Mouse (Mus musculus): ENCODE results near the gene Arhgef39. TPM values are rescaled to one million over a fixed set of nuclear protein-coding genes. Genes with fewer than 3 reads are reported as not detected.

Gene Arhgef39
- polyA plus RNA-seq, 1 experiment from 2014 or later: 61.1 TPM

DNA sequence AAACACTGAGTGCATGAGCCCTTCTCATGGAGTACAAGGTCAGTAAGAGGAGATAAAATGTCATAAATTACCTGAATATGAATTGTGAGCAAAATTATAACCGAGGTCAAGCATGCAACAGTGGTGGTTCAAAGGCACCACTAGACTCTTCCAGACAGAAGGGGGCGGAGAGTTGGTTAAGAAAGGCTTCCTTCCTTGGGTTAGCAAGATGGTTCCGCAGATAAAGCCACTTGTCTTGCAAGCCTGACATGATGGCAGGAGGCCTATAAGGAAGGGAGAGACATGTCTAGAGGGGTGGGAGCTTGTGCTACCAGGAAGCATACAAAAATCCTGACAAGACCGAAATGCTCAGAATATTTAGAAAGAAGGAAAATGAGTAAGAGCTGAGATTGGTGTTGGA, 4.8 kb upstream of the Arhgef39 start:
- Histone ChIP-seq H3K27me3 (ENCODE audit: control insufficient read depth, insufficient read depth, low read length) (peaks cover 3% of the 10 kb centered on the region), H3K9me3 (ENCODE audit: control insufficient read depth, low read length) (no peaks in the 10 kb centered on the region)
- ATAC-seq (replicated peaks; ENCODE audit: low FRiP score): no peak

DNA sequence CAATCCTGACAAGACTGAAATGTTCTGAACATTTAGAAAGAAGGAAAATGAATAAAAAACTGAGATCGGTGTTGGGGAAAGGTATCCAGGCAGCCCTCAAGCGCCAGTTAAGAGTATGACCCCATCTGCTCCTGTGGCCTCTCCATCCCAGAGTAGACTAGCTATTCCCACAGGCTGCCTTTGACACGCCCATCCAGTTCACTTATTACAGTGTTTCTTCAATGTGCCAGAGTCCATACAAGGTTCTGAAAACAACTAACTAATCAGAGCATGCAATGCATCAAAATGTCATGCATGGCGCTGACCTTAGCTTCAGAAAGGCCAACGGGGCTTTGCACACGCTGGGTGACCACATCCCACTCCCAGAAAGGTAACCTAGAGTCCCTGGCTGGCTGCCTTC, 4.0 kb upstream of the Arhgef39 start:
- H3K27ac ChIP-seq (ENCODE audit: low read depth, low read length): no peak overlapping the region
- peaks cover 6% of the 10 kb centered on the region; the same call in 1 of the 2 replicates for H3K4me1 ChIP-seq (replicated peaks; ENCODE audit: control insufficient read depth, insufficient read depth, low read length)
- peaks cover 3% of the 10 kb centered on the region for H3K27me3 ChIP-seq (ENCODE audit: control insufficient read depth, insufficient read depth, low read length)
- WGBS: 84% methylated on average over 6 of the region's 6 CpGs
- no peak overlapping the region for H3K4me2 ChIP-seq (ENCODE audit: low read depth, low read length, severe bottlenecking)
- DNase-seq (ENCODE audit: low spot score) (no peak), ATAC-seq (replicated peaks; ENCODE audit: low FRiP score) (no peak)
- H3K9me3 ChIP-seq (ENCODE audit: control insufficient read depth, low read length): no peaks in the 10 kb centered on the region
- no peak overlapping the region for H3K4me3 ChIP-seq (ENCODE audit: low read depth, low read length)
- H3K9ac ChIP-seq (ENCODE audit: low read length): no peak overlapping the region
- no peaks in the 10 kb centered on the region for H3K36me3 ChIP-seq (ENCODE audit: control insufficient read depth, insufficient read depth, low read length)

More for the DNA sequence above, 4.8 kb upstream of the Arhgef39 start:
- H3K27ac ChIP-seq (ENCODE audit: low read depth, low read length): no peak overlapping the region
- 86% methylated on average over 4 of the region's 4 CpGs for WGBS
- no peak overlapping the region for H3K4me2 ChIP-seq (ENCODE audit: low read depth, low read length, severe bottlenecking)
- no peak overlapping the region for H3K9ac ChIP-seq (ENCODE audit: low read length)
- H3K36me3 ChIP-seq (ENCODE audit: control insufficient read depth, insufficient read depth, low read length): no peaks in the 10 kb centered on the region
- DNase-seq (ENCODE audit: low spot score): no peak
- peaks cover 9% of the 10 kb centered on the region; the same call in 1 of the 2 replicates for H3K4me1 ChIP-seq (replicated peaks; ENCODE audit: control insufficient read depth, insufficient read depth, low read length)
- H3K4me3 ChIP-seq (ENCODE audit: low read depth, low read length): no peak overlapping the region

DNA sequence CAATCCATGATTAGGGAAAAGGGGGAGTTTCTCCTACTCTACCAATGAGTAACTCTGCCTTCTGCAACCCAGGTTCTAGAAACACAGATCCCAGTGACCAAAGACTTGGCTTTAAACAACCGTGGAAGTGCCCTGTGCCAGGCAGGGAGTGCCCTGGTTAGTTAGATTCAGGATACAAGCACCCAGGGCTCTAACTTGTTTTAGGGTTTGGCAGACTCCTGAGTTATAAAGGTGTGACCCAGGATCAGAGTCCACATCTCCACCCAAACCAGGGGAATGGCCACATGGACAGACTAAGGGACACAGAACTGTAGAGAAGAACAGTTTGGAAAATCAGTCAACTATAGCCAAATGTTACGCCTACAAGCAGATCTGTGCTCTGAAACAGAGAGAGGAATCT, 3.5 kb upstream of the Arhgef39 start:
- DNase-seq (ENCODE audit: low spot score) (no peak), ATAC-seq (replicated peaks; ENCODE audit: low FRiP score) (no peak)
- Histone ChIP-seq H3K4me1 (replicated peaks; ENCODE audit: control insufficient read depth, insufficient read depth, low read length) (peaks cover 8% of the 10 kb centered on the region; the same call in 1 of the 2 replicates), H3K9me3 (ENCODE audit: control insufficient read depth, low read length) (no peaks in the 10 kb centered on the region), H3K4me2 (ENCODE audit: low read depth, low read length, severe bottlenecking) (no peak overlapping the region), H3K27me3 (ENCODE audit: control insufficient read depth, insufficient read depth, low read length) (peaks cover 3% of the 10 kb centered on the region), H3K4me3 (ENCODE audit: low read depth, low read length) (no peak overlapping the region), H3K27ac (ENCODE audit: low read depth, low read length) (no peak overlapping the region), H3K36me3 (ENCODE audit: control insufficient read depth, insufficient read depth, low read length) (no peaks in the 10 kb centered on the region), H3K9ac (ENCODE audit: low read length) (no peak overlapping the region)
- WGBS: 79% methylated on average over 2 of the region's 2 CpGs

DNA sequence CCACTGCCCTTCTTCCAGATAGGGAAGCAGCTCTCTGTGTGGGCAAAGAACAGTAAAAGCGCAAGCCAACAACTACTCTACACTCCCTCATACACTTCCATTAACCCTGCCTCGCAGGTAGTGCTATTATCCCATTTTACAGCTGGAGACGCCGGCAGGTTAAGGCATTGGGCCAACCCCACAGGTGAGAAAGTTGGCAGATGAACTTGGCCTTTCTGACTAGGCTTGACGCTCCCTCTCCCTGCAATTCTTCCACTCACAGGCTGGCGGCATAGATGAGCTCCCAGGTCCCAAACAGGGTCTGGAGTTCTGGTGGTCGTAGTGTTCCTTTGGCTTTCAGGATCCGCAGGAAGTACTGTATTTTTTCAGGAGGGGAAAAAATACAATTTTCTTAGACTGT, 512 bp downstream of the Arhgef39 start:
- ATAC-seq (replicated peaks; ENCODE audit: low FRiP score): peak; percentile 38
- Histone ChIP-seq H3K9me3 (ENCODE audit: control insufficient read depth, low read length) (no peaks in the 10 kb centered on the region), H3K4me1 (replicated peaks; ENCODE audit: control insufficient read depth, insufficient read depth, low read length) (peaks cover 19% of the 10 kb centered on the region; the same call in 1 of the 2 replicates), H3K27ac (ENCODE audit: low read depth, low read length) (no peak overlapping the region), H3K4me3 (ENCODE audit: low read depth, low read length) (peak overlapping the region; percentile 54), H3K9ac (ENCODE audit: low read length) (peak overlapping the region; percentile 72), H3K27me3 (ENCODE audit: control insufficient read depth, insufficient read depth, low read length) (no peaks in the 10 kb centered on the region; the same call in 1 of the 2 replicates), H3K36me3 (ENCODE audit: control insufficient read depth, insufficient read depth, low read length) (peaks cover 2% of the 10 kb centered on the region; the same call in 1 of the 2 replicates), H3K4me2 (ENCODE audit: low read depth, low read length, severe bottlenecking) (peak overlapping the region; percentile 69)
- WGBS: 13% methylated on average over 8 of the region's 8 CpGs
- DNase-seq (ENCODE audit: low spot score): peak; percentile 75

DNA sequence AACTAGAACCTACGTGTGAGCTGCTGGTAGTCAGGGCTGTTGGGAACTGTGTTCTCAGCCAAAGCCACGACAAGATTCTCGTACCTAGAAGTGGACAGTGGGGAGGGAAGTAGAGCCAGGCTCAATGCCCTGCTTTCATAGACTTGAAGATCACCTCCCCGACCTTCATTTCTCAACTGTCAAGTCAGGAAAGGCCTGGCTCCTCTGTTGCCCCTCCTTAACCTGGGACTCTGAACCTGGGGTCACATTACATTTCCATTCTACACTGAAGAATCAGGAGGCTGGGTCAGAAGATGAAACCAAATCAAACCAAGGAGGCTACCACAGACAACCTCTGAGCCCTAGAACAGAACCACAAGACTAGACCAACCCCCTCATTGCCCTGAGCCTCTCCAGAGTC, 1.5 kb downstream of the Arhgef39 start:
- DNase-seq (ENCODE audit: low spot score): no peak
- ATAC-seq (replicated peaks; ENCODE audit: low FRiP score): no peak
- Histone ChIP-seq H3K36me3 (ENCODE audit: control insufficient read depth, insufficient read depth, low read length) (peaks cover 2% of the 10 kb centered on the region; the same call in 1 of the 2 replicates), H3K4me3 (ENCODE audit: low read depth, low read length) (peak overlapping the region; percentile 54; the same call in 1 of the 2 replicates), H3K9me3 (ENCODE audit: control insufficient read depth, low read length) (no peaks in the 10 kb centered on the region), H3K4me2 (ENCODE audit: low read depth, low read length, severe bottlenecking) (peak overlapping the region; percentile 69), H3K4me1 (replicated peaks; ENCODE audit: control insufficient read depth, insufficient read depth, low read length) (peaks cover 20% of the 10 kb centered on the region; the same call in 1 of the 2 replicates), H3K27ac (ENCODE audit: low read depth, low read length) (no peak overlapping the region), H3K9ac (ENCODE audit: low read length) (peak overlapping the region; percentile 72), H3K27me3 (ENCODE audit: control insufficient read depth, insufficient read depth, low read length) (no peaks in the 10 kb centered on the region; the same call in 1 of the 2 replicates)
- WGBS: 85% methylated on average over 4 of the region's 4 CpGs

DNA sequence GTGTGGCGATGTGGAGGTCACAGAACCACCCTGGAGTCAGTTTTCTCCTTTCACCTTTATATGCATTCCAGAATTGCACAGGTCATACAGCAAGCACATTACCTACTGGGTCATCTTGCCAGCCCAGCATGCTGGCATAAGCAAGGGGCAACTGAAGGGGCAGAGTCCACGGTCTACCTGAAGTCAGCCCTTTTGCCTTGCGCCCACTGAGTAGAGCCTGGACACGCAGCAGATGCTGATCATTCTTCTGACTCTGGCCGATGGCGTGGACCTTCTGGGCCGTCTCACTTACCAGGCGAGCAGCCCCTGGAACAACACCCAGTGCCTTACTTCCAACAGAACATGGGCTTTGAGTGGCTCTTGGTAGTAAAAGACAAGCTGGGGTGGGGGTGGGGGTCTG, 2.1 kb downstream of the Arhgef39 start:
- Histone ChIP-seq H3K4me1 (replicated peaks; ENCODE audit: control insufficient read depth, insufficient read depth, low read length) (peaks cover 20% of the 10 kb centered on the region; the same call in 1 of the 2 replicates), H3K27me3 (ENCODE audit: control insufficient read depth, insufficient read depth, low read length) (no peaks in the 10 kb centered on the region; the same call in 1 of the 2 replicates), H3K27ac (ENCODE audit: low read depth, low read length) (no peak overlapping the region), H3K4me2 (ENCODE audit: low read depth, low read length, severe bottlenecking) (no peak overlapping the region; the same call in 1 of the 2 replicates), H3K9ac (ENCODE audit: low read length) (no peak overlapping the region), H3K36me3 (ENCODE audit: control insufficient read depth, insufficient read depth, low read length) (peaks cover 2% of the 10 kb centered on the region; the same call in 1 of the 2 replicates), H3K9me3 (ENCODE audit: control insufficient read depth, low read length) (no peaks in the 10 kb centered on the region), H3K4me3 (ENCODE audit: low read depth, low read length) (no peak overlapping the region)
- WGBS: 93% methylated on average over 8 of the region's 8 CpGs
- DNase-seq (ENCODE audit: low spot score) (no peak), ATAC-seq (replicated peaks; ENCODE audit: low FRiP score) (no peak)

DNA sequence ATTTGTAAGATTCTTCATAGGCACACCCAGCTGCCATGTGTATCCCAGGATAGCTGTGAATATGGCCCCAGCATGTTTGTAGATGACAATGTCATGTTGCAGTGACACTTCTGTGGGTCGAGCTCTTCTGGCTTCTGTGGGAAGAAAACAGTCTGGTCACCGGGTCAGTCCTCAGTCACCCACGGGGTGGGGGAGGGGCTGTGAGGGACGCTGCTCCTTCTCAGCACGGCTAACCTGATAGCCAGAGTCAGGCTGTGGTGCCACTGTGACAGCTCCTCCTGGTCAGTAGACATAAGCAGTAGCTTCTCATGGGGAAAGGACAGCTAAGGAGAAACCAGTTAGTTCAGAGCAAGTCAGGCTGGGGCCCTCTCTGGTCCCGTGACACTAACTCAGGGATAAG, 2.9 kb downstream of the Arhgef39 start:
- H3K27ac ChIP-seq (ENCODE audit: low read depth, low read length): no peak overlapping the region
- no peak overlapping the region for H3K4me3 ChIP-seq (ENCODE audit: low read depth, low read length)
- H3K9me3 ChIP-seq (ENCODE audit: control insufficient read depth, low read length): no peaks in the 10 kb centered on the region
- H3K9ac ChIP-seq (ENCODE audit: low read length): no peak overlapping the region
- ATAC-seq (replicated peaks; ENCODE audit: low FRiP score) (no peak), DNase-seq (ENCODE audit: low spot score) (no peak)
- H3K36me3 ChIP-seq (ENCODE audit: control insufficient read depth, insufficient read depth, low read length): peaks cover 2% of the 10 kb centered on the region; the same call in 1 of the 2 replicates
- no peaks in the 10 kb centered on the region; the same call in 1 of the 2 replicates for H3K27me3 ChIP-seq (ENCODE audit: control insufficient read depth, insufficient read depth, low read length)
- H3K4me1 ChIP-seq (replicated peaks; ENCODE audit: control insufficient read depth, insufficient read depth, low read length): peaks cover 20% of the 10 kb centered on the region; the same call in 1 of the 2 replicates
- WGBS: 47% methylated on average over 6 of the region's 6 CpGs
- H3K4me2 ChIP-seq (ENCODE audit: low read depth, low read length, severe bottlenecking): no peak overlapping the region

DNA sequence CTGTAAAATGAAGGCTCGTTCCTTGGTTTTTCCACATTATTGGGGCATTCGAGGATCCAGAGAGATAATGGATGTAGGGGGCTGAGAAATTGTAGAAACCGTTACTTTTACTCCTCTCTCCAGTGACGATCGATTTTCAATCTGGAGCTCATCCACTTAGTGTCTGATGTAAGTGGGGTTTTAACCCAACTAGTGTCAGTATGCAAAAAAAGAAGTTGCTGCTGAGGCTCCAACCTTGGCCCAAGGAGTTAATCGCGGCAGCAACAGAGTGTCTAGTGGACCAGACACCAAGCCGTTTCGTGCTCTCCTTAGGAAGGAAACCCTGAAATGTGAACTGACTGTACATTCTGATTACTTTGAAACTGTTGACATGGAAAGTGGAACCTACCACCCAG, 5.7 kb downstream of the Arhgef39 start:
- Histone ChIP-seq H3K4me1 (replicated peaks; ENCODE audit: control insufficient read depth, insufficient read depth, low read length) (peaks cover 18% of the 10 kb centered on the region; the same call in 1 of the 2 replicates), H3K4me2 (ENCODE audit: low read depth, low read length, severe bottlenecking) (peak overlapping the region; percentile 62), H3K4me3 (ENCODE audit: low read depth, low read length) (peak overlapping the region; percentile 69), H3K27me3 (ENCODE audit: control insufficient read depth, insufficient read depth, low read length) (no peaks in the 10 kb centered on the region; the same call in 1 of the 2 replicates), H3K27ac (ENCODE audit: low read depth, low read length) (peak overlapping the region; percentile 74; the same call in 1 of the 2 replicates), H3K9ac (ENCODE audit: low read length) (peak overlapping the region; percentile 77), H3K36me3 (ENCODE audit: control insufficient read depth, insufficient read depth, low read length) (peaks cover 2% of the 10 kb centered on the region; the same call in 1 of the 2 replicates), H3K9me3 (ENCODE audit: control insufficient read depth, low read length) (no peaks in the 10 kb centered on the region)
- WGBS: 5% methylated on average over 9 of the region's 9 CpGs
- no peak for ATAC-seq (replicated peaks; ENCODE audit: low FRiP score)
- DNase-seq (ENCODE audit: low spot score): no peak
